In the genomic region with DNA sequence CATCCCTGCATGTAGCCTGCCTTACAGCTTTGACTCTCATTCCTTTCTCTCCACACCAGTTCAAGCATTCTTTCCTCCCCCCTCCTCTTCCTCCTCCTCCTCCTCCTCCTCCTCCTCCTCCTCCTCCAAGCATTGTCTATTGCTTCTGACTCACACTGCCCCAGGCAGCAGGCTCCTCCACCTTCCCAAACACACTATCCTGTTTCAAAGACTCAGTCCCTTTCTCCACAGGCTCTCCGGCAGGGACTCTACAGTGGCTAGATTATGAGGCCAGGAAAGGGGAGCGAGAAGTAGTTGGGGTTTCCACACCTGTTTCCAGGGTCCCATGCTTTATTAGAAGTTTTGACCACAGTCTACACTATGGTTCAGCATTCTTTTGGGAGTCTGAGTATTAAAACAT, we compare ENCODE assay signal across 18 mouse cellular contexts.
"Had no signal": no experiment of that assay in that cellular context is flagged by ENCODE, and none has a peak within 500 bp of the region (broad histone marks: within the 10 kb centered on the region; RNA-seq: fewer than 3 reads in every experiment).

No protein-coding gene starts in this region.

- H3K27ac ChIP-seq: intestine, embryonic 15.5 days; left cerebral cortex, adult 2 months; limb, embryonic 12.5 days; liver, embryonic 13.5 days; macrophage; stomach, postnatal 0 days had no signal

- DNase-seq: kidney, adult 11 months; kidney, postnatal 10 days; kidney, postnatal 36 days; layer of hippocampus, postnatal 36 days; liver, embryonic 13.5 days; lung, adult 2 months; midbrain, embryonic 14.5 days; right cerebral cortex, adult 18-20 months; right cerebral cortex, postnatal 14 days; right cerebral cortex, postnatal 4 days; thymus, adult 2 months; thymus, postnatal 14 days; thymus, postnatal 4 days had no signal

- H3K36me3 ChIP-seq: intestine, embryonic 15.5 days had no signal

- H3K4me3 ChIP-seq: intestine, embryonic 15.5 days; left cerebral cortex, adult 2 months; limb, embryonic 12.5 days; liver, embryonic 13.5 days had no signal

- ATAC-seq: intestine, embryonic 15.5 days had no signal

- H3K9me3 ChIP-seq: intestine, embryonic 15.5 days; limb, embryonic 12.5 days; liver, embryonic 13.5 days had no signal

- H3K9ac ChIP-seq: intestine, embryonic 15.5 days; limb, embryonic 12.5 days; liver, embryonic 13.5 days had no signal

- H3K27me3 ChIP-seq: intestine, embryonic 15.5 days; limb, embryonic 12.5 days; liver, embryonic 13.5 days had no signal

- H3K4me2 ChIP-seq: intestine, embryonic 15.5 days; limb, embryonic 12.5 days; liver, embryonic 13.5 days had no signal
